18 mouse cellular contexts compared by ENCODE assay signal in the genomic region with DNA sequence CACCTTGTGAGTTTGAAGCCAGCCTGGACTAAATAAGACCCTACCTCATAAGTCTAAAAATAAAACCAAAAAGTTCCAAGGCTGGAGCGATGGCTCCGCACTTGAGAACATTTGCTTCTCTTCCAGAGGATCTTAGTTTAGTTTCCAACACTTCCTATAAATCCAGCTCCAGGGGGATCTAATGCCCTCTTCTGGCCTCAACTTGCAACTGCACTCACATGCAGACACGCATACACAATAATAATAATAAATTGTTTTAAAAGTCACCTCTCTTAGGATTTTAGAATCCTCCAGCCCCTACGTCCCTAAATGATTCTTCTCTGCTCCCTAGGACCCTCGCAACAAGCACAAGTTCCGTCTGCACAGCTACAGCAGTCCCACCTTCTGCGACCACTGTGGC. TPM values are rescaled to one million over a fixed set of nuclear protein-coding genes. Genes with fewer than 3 reads are reported as not detected.
DNase-seq lines count a peak whose midpoint lies in the region; ATAC-seq and TF ChIP-seq lines count a peak whose summit lies in the region.
"Had no signal": no experiment of that assay in that cellular context is flagged by ENCODE, and none has a peak within 500 bp of the region (broad histone marks: within the 10 kb centered on the region; RNA-seq: fewer than 3 reads in every experiment).

No protein-coding gene starts in this region.

- DNase-seq in heart, adult 2 months = no peak
- DNase-seq in liver, embryonic 14.5 days (ENCODE audit: low read depth in 3 of 3, low spot score in 3 of 3) = no peak
- DNase-seq in ZHBTc4 (ENCODE audit: low read depth, low spot score) = peak; percentile 55
- DNase-seq in urinary bladder, postnatal 10 days (ENCODE audit: low spot score) = no peak
- DNase-seq: adrenal gland, postnatal 10 days; cerebellum, adult 11-12 months; cerebellum, adult 9-10 months; cerebellum, postnatal 25 days; gastrocnemius, postnatal 14 days; heart, postnatal 4 days had no signal

- no peak overlapping the region for H3K4me3 ChIP-seq in heart, adult 2 months
- H3K4me3 ChIP-seq in heart, embryonic 12.5 days = no peak overlapping the region
- H3K4me3 ChIP-seq in liver, embryonic 14.5 days (ENCODE audit: insufficient read depth in 1 of 2, low read depth in 2 of 2, low read length in 2 of 2) = no peak overlapping the region
- H3K4me3 ChIP-seq in liver, embryonic 12.5 days = no peak overlapping the region
- no peak overlapping the region for H3K4me3 ChIP-seq in E14TG2a.4 (replicated peaks; ENCODE audit: low read length)
- H3K4me3 ChIP-seq: embryonic facial prominence, embryonic 12.5 days; forebrain, embryonic 12.5 days; heart, embryonic 13.5 days; hindbrain, embryonic 13.5 days had no signal

- no peak overlapping the region for H3K27ac ChIP-seq in heart, adult 2 months
- H3K27ac ChIP-seq in heart, embryonic 12.5 days (ENCODE audit: poor library complexity, severe bottlenecking) = no peak overlapping the region
- H3K27ac ChIP-seq in liver, embryonic 14.5 days = no peak overlapping the region
- no peak overlapping the region for H3K27ac ChIP-seq in liver, embryonic 12.5 days
- H3K27ac ChIP-seq: embryonic facial prominence, embryonic 12.5 days; forebrain, embryonic 12.5 days; heart, embryonic 13.5 days; hindbrain, embryonic 13.5 days had no signal

- TF ChIP-seq CTCF in heart, adult 2 months (IDR thresholded peaks at IDR 0.05) = peak; percentile 45
- TF ChIP-seq CTCF in liver, embryonic 14.5 days (IDR thresholded peaks at IDR 0.05; ENCODE audit: low read depth) = 0 out of 2 replicates have a peak, but pooled peaks have one; percentile 4
- peak; percentile 55 for TF ChIP-seq CTCF in E14TG2a.4 (conservative IDR thresholded peaks at IDR 0.05; ENCODE audit: low read length)

- no peaks in the 10 kb centered on the region for H3K79me2 ChIP-seq in heart, adult 2 months (replicated peaks; ENCODE audit: control insufficient read depth, insufficient read depth, low read length)

- no peak overlapping the region for H3K4me2 ChIP-seq in heart, embryonic 12.5 days
- no peak overlapping the region for H3K4me2 ChIP-seq in liver, embryonic 14.5 days (ENCODE audit: low read depth)
- no peak overlapping the region for H3K4me2 ChIP-seq in liver, embryonic 12.5 days
- H3K4me2 ChIP-seq: embryonic facial prominence, embryonic 12.5 days; forebrain, embryonic 12.5 days; heart, embryonic 13.5 days; hindbrain, embryonic 13.5 days had no signal

- H3K36me3 ChIP-seq in heart, adult 2 months (ENCODE audit: control insufficient read depth, insufficient read depth, low read length) = no peaks in the 10 kb centered on the region
- no peaks in the 10 kb centered on the region for H3K36me3 ChIP-seq in heart, embryonic 12.5 days
- no peaks in the 10 kb centered on the region for H3K36me3 ChIP-seq in liver, embryonic 14.5 days (replicated peaks; ENCODE audit: control insufficient read depth, insufficient read depth, low read depth)
- H3K36me3 ChIP-seq in liver, embryonic 12.5 days = no peaks in the 10 kb centered on the region
- H3K36me3 ChIP-seq in E14TG2a.4 (ENCODE audit: insufficient read depth, low read length) = peaks cover 63% of the 10 kb centered on the region
- H3K36me3 ChIP-seq: embryonic facial prominence, embryonic 12.5 days; forebrain, embryonic 12.5 days; heart, embryonic 13.5 days; hindbrain, embryonic 13.5 days had no signal

- WGBS in heart, adult 2 months = 97% methylated on average over 7 of the region's 7 CpGs
- 90% methylated on average over 7 of the region's 7 CpGs for WGBS in heart, embryonic 12.5 days
- WGBS in liver, embryonic 14.5 days (ENCODE audit: insufficient replicate concordance) = 75% methylated on average over 7 of the region's 7 CpGs
- 80% methylated on average over 7 of the region's 7 CpGs for WGBS in liver, embryonic 12.5 days (ENCODE audit: insufficient replicate concordance)

- TF ChIP-seq POLR2A in heart, adult 2 months (IDR thresholded peaks at IDR 0.05; ENCODE audit: insufficient read depth, low read depth, low read length) = no peak

- no peaks in the 10 kb centered on the region for H3K4me1 ChIP-seq in heart, adult 2 months (ENCODE audit: control insufficient read depth, insufficient read depth, low read length)
- H3K4me1 ChIP-seq in heart, embryonic 12.5 days (replicated peaks) = 0 out of 2 replicates have a peak, but pooled peaks cover 2% of the 10 kb centered on the region
- no peaks in the 10 kb centered on the region for H3K4me1 ChIP-seq in liver, embryonic 14.5 days (replicated peaks; ENCODE audit: control insufficient read depth in 2 of 2, insufficient read depth in 2 of 2, low read length in 1 of 2)
- no peaks in the 10 kb centered on the region for H3K4me1 ChIP-seq in liver, embryonic 12.5 days
- H3K4me1 ChIP-seq in E14TG2a.4 (replicated peaks; ENCODE audit: low read depth, low read length) = peaks cover 19% of the 10 kb centered on the region
- H3K4me1 ChIP-seq: embryonic facial prominence, embryonic 12.5 days; heart, embryonic 13.5 days; hindbrain, embryonic 13.5 days had no signal

- H3K9ac ChIP-seq in heart, adult 2 months (ENCODE audit: low read depth, low read length) = no peak overlapping the region
- H3K9ac ChIP-seq in heart, embryonic 12.5 days = no peak overlapping the region
- H3K9ac ChIP-seq in liver, embryonic 14.5 days (replicated peaks) = no peak overlapping the region
- H3K9ac ChIP-seq in liver, embryonic 12.5 days = no peak overlapping the region
- H3K9ac ChIP-seq: embryonic facial prominence, embryonic 12.5 days; forebrain, embryonic 12.5 days; heart, embryonic 13.5 days; hindbrain, embryonic 13.5 days had no signal

- peaks cover 5% of the 10 kb centered on the region for H3K9me3 ChIP-seq in heart, embryonic 12.5 days (replicated peaks)
- H3K9me3 ChIP-seq in liver, embryonic 14.5 days (ENCODE audit: control insufficient read depth, low read length) = no peaks in the 10 kb centered on the region
- 0 out of 2 replicates have a peak, but pooled peaks cover 4% of the 10 kb centered on the region for H3K9me3 ChIP-seq in liver, embryonic 12.5 days (replicated peaks)
- no peaks in the 10 kb centered on the region for H3K9me3 ChIP-seq in E14TG2a.4 (ENCODE audit: low read length)
- H3K9me3 ChIP-seq: embryonic facial prominence, embryonic 12.5 days; hindbrain, embryonic 13.5 days had no signal

- no peak for ATAC-seq in heart, embryonic 12.5 days (ENCODE audit: insufficient number of reproducible peaks, low FRiP score)
- ATAC-seq in liver, embryonic 14.5 days (ENCODE audit: insufficient read depth) = no peak
- ATAC-seq in liver, embryonic 12.5 days = no peak
- ATAC-seq: forebrain, embryonic 16.5 days had no signal

- H3K27me3 ChIP-seq in heart, adult 2 months (ENCODE audit: control insufficient read depth, insufficient read depth, low read length) = no peaks in the 10 kb centered on the region
- peaks cover 17% of the 10 kb centered on the region for H3K27me3 ChIP-seq in heart, embryonic 12.5 days (replicated peaks)
- peaks cover 3% of the 10 kb centered on the region; the same call in 1 of the 2 replicates for H3K27me3 ChIP-seq in liver, embryonic 14.5 days (ENCODE audit: control insufficient read depth, insufficient read depth, low read length)
- H3K27me3 ChIP-seq in liver, embryonic 12.5 days (replicated peaks) = peaks cover 24% of the 10 kb centered on the region
- H3K27me3 ChIP-seq in E14TG2a.4 (ENCODE audit: insufficient read depth, low read length) = no peaks in the 10 kb centered on the region

- no peak for TF ChIP-seq EP300 in heart, adult 2 months (IDR thresholded peaks at IDR 0.05; ENCODE audit: insufficient read depth, low read depth, low read length)
- TF ChIP-seq EP300 in liver, embryonic 14.5 days (IDR thresholded peaks at IDR 0.05; ENCODE audit: low read depth) = no peak

- intact Hi-C loops in heart, adult 2 months (cut with DNase I) = no loop called here

RNA-seq across cellular contexts. Expression of a gene that starts 21.3 kb away (rescaled TPM):
- total RNA-seq in heart, adult 2 months (2021) = 1 to 10 TPM in 1 of 2 experiments, under 1 TPM in 1; 0.89 to 3.0 TPM
- polyA plus RNA-seq in heart, adult 2 months (2012; rRNA removed) = 4.5 and 4.7 TPM in 2 replicates
- polyA plus RNA-seq in heart, embryonic 12.5 days (2016; fragmentation: Nextera tagmentation; extraction: Ambion mirVana) = 0.14 and 0.19 TPM in 2 replicates
- 0.05 and 0.06 TPM in 2 replicates for polyA plus RNA-seq in liver, embryonic 14.5 days (2012; rRNA removed)
- polyA plus RNA-seq in liver, embryonic 14.5 days (2014; fragmentation: Nextera tagmentation; extraction: Ambion mirVana) = not detected in 2 replicates
- 0.04 TPM in 2 replicates for polyA plus RNA-seq in liver, embryonic 12.5 days (2016; fragmentation: Nextera tagmentation; extraction: Ambion mirVana)

RNA-seq across cellular contexts. Expression of a gene that starts 21.4 kb away (rescaled TPM):
- 100 to 1,000 TPM; 131 to 139 TPM for total RNA-seq in heart, adult 2 months (2021)
- 397 and 685 TPM in 2 replicates for polyA plus RNA-seq in heart, adult 2 months (2012; rRNA removed)
- polyA plus RNA-seq in heart, embryonic 12.5 days (2016; fragmentation: Nextera tagmentation; extraction: Ambion mirVana) = 186 and 202 TPM in 2 replicates
- polyA plus RNA-seq in liver, embryonic 14.5 days (2012; rRNA removed) = 21.5 and 27.0 TPM in 2 replicates
- 23.1 and 24.9 TPM in 2 replicates for polyA plus RNA-seq in liver, embryonic 14.5 days (2014; fragmentation: Nextera tagmentation; extraction: Ambion mirVana)
- polyA plus RNA-seq in liver, embryonic 12.5 days (2016; fragmentation: Nextera tagmentation; extraction: Ambion mirVana) = 16.6 and 17.5 TPM in 2 replicates

RNA-seq across cellular contexts. Expression of a gene that starts 22.5 kb away (rescaled TPM):
- total RNA-seq in heart, adult 2 months (2021) = 1 to 10 TPM; 4.3 to 5.4 TPM
- 6.7 and 7.7 TPM in 2 replicates for polyA plus RNA-seq in heart, adult 2 months (2012; rRNA removed)
- polyA plus RNA-seq in heart, embryonic 12.5 days (2016; fragmentation: Nextera tagmentation; extraction: Ambion mirVana) = 0.17 and 0.32 TPM in 2 replicates
- 0.49 and 0.92 TPM in 2 replicates for polyA plus RNA-seq in liver, embryonic 14.5 days (2012; rRNA removed)
- not detected in 2 replicates for polyA plus RNA-seq in liver, embryonic 14.5 days (2014; fragmentation: Nextera tagmentation; extraction: Ambion mirVana)
- polyA plus RNA-seq in liver, embryonic 12.5 days (2016; fragmentation: Nextera tagmentation; extraction: Ambion mirVana) = 0.07 TPM in 1 of 2 replicates, not detected in the other

Comparison
In these comparisons a context has a peak if more than half of its experiments do, and no peak if none do; other contexts are left out.
1. CTCF ChIP-seq: peak in every context shown above with its lines; median percentile 55 in E14TG2a.4; 45 in heart, adult 2 months; 4 in liver, embryonic 14.5 days.